Mouse (Mus musculus): ENCODE data around the gene Arhgef5. TPM values are rescaled to one million over a fixed set of nuclear protein-coding genes. Genes with fewer than 3 reads are reported as not detected.

The Arhgef5 gene
- polyA plus RNA-seq, 1 experiment from 2014 or later: 13.2 TPM

- 37% methylated on average over 2 of the region's 2 CpGs for WGBS
- H3K9ac ChIP-seq (replicated peaks; ENCODE audit: low read depth): no peak overlapping the region
- TF ChIP-seq EP300 (IDR thresholded peaks at IDR 0.05): no peak
- TF ChIP-seq CTCF (IDR thresholded peaks at IDR 0.05): no peak
- H3K4me3 ChIP-seq (ENCODE audit: low read depth, low read length): no peak overlapping the region
- no peaks in the 10 kb centered on the region for H3K36me3 ChIP-seq (ENCODE audit: insufficient read depth, low read length)
- no peak overlapping the region for H3K27ac ChIP-seq (ENCODE audit: low read length)
- peaks cover 2% of the 10 kb centered on the region; the same call in 1 of the 2 replicates for H3K4me1 ChIP-seq (ENCODE audit: insufficient read depth, low read depth, low read length)
- H3K27me3 ChIP-seq (replicated peaks; ENCODE audit: insufficient read depth, low read length): no peaks in the 10 kb centered on the region
- H3K9me3 ChIP-seq (ENCODE audit: low read length): no peaks in the 10 kb centered on the region
- H3K4me2 ChIP-seq (replicated peaks; ENCODE audit: low read depth, low read length): no peak overlapping the region
- DNase-seq (ENCODE audit: low spot score) (peak; percentile 37), ATAC-seq (no peak)
Observed at GRCm38 (mm10) chr6:43260756-43261155, 4.6 kb upstream of the Arhgef5 start.

DNA sequence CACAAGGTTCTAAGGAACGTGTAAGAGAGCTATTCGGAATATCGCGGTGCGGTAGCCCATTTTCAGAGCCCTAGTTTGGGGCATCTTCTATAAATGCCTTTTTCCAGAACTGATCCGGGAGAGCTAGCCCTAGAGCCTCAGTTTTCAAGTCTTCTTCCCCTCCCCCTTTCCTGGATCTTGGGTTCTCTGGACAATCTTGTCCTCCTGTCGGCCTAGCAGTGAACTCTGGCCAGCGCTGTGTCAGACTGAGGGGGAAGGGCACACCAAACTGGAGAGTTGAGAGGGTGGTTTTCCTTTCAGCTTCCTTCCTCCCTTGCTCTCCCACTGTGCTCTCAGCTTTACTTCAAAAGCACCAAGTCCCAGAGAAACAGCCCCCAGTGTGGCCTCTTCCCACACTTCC lies 974 bp downstream of the Arhgef5 start:
- no peaks in the 10 kb centered on the region for H3K36me3 ChIP-seq (ENCODE audit: insufficient read depth, low read length)
- no peaks in the 10 kb centered on the region for H3K9me3 ChIP-seq (ENCODE audit: low read length)
- TF ChIP-seq CTCF (IDR thresholded peaks at IDR 0.05) (peak; percentile 53), EP300 (IDR thresholded peaks at IDR 0.05) (no peak)
- peak overlapping the region; percentile 92 for H3K4me3 ChIP-seq (ENCODE audit: low read depth, low read length)
- H3K4me2 ChIP-seq (replicated peaks; ENCODE audit: low read depth, low read length): peak overlapping the region; percentile 81
- H3K27ac ChIP-seq (ENCODE audit: low read length): peak overlapping the region; percentile 91
- peak overlapping the region; percentile 88 for H3K9ac ChIP-seq (replicated peaks; ENCODE audit: low read depth)
- H3K4me1 ChIP-seq (ENCODE audit: insufficient read depth, low read depth, low read length): peaks cover 9% of the 10 kb centered on the region; the same call in 1 of the 2 replicates
- whole genome bisulfite sequencing: 2% methylated on average over 7 of the region's 8 CpGs
- peak; percentile 72 for DNase-seq (ENCODE audit: low spot score)
- peak; percentile 56 for ATAC-seq
- H3K27me3 ChIP-seq (replicated peaks; ENCODE audit: insufficient read depth, low read length): no peaks in the 10 kb centered on the region

DNA sequence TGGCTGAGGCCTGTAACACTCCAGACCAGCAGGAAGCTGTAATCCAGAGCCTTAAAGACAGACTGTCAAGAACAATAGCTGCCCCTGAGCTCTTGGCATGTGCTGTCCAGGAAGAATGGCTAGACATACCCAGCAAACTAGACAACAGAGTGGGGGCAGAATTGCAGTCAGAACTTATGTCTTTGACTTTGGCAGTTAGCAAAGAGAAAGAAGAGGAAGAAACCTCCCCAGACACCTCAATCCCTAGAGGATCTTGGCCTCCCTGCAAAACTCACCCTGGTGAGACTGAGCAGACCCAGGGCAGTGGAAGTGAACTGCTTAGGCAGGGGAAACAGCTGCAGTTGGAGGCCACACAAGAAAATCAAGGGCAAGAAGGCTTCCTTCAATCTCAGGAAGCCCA lies 7.2 kb downstream of the Arhgef5 start:
- TF ChIP-seq CTCF (IDR thresholded peaks at IDR 0.05): no peak
- 0 out of 2 replicates have a peak, but pooled peaks have one; percentile 41 for TF ChIP-seq EP300 (IDR thresholded peaks at IDR 0.05)
- Histone ChIP-seq H3K27me3 (replicated peaks; ENCODE audit: insufficient read depth, low read length) (no peaks in the 10 kb centered on the region), H3K9me3 (ENCODE audit: low read length) (no peaks in the 10 kb centered on the region), H3K4me2 (replicated peaks; ENCODE audit: low read depth, low read length) (no peak overlapping the region), H3K36me3 (ENCODE audit: insufficient read depth, low read length) (peaks cover 19% of the 10 kb centered on the region), H3K27ac (ENCODE audit: low read length) (peak overlapping the region; percentile 71), H3K4me1 (ENCODE audit: insufficient read depth, low read depth, low read length) (peaks cover 3% of the 10 kb centered on the region; the same call in 1 of the 2 replicates), H3K4me3 (ENCODE audit: low read depth, low read length) (no peak overlapping the region), H3K9ac (replicated peaks; ENCODE audit: low read depth) (no peak overlapping the region)
- peak; percentile 63 for DNase-seq (ENCODE audit: low spot score)
- ATAC-seq: peak; percentile 81

- H3K27me3 ChIP-seq (replicated peaks; ENCODE audit: insufficient read depth, low read length): no peaks in the 10 kb centered on the region
- H3K9ac ChIP-seq (replicated peaks; ENCODE audit: low read depth): no peak overlapping the region
- 69% methylated on average over 4 of the region's 4 CpGs for WGBS
- DNase-seq (ENCODE audit: low spot score) (no peak), ATAC-seq (no peak)
- TF ChIP-seq EP300 (IDR thresholded peaks at IDR 0.05): no peak
- no peak for TF ChIP-seq CTCF (IDR thresholded peaks at IDR 0.05)
- no peak overlapping the region for H3K4me2 ChIP-seq (replicated peaks; ENCODE audit: low read depth, low read length)
- no peak overlapping the region for H3K4me3 ChIP-seq (ENCODE audit: low read depth, low read length)
- peaks cover 3% of the 10 kb centered on the region; the same call in 1 of the 2 replicates for H3K4me1 ChIP-seq (ENCODE audit: insufficient read depth, low read depth, low read length)
- 0 out of 2 replicates have a peak overlapping the region, but pooled peaks have one; percentile 71 for H3K27ac ChIP-seq (ENCODE audit: low read length)
- H3K36me3 ChIP-seq (ENCODE audit: insufficient read depth, low read length): peaks cover 21% of the 10 kb centered on the region
- no peaks in the 10 kb centered on the region for H3K9me3 ChIP-seq (ENCODE audit: low read length)
Observed at GRCm38 (mm10) chr6:43274123-43274522, 8.7 kb downstream of the Arhgef5 start.

- Histone ChIP-seq H3K36me3 (ENCODE audit: insufficient read depth, low read length) (peaks cover 43% of the 10 kb centered on the region), H3K4me1 (ENCODE audit: insufficient read depth, low read depth, low read length) (no peaks in the 10 kb centered on the region), H3K27me3 (replicated peaks; ENCODE audit: insufficient read depth, low read length) (no peaks in the 10 kb centered on the region), H3K9me3 (ENCODE audit: low read length) (no peaks in the 10 kb centered on the region), H3K4me2 (replicated peaks; ENCODE audit: low read depth, low read length) (no peak overlapping the region), H3K9ac (replicated peaks; ENCODE audit: low read depth) (no peak overlapping the region), H3K27ac (ENCODE audit: low read length) (no peak overlapping the region), H3K4me3 (ENCODE audit: low read depth, low read length) (no peak overlapping the region)
- DNase-seq (ENCODE audit: low spot score): peak; percentile 71
- ATAC-seq: 0 out of 2 replicates have a peak, but pooled peaks have one; percentile 28
- no peak for TF ChIP-seq EP300 (IDR thresholded peaks at IDR 0.05)
- TF ChIP-seq CTCF (IDR thresholded peaks at IDR 0.05): peak; percentile 74
Observed at GRCm38 (mm10) chr6:43278247-43278646, 12.9 kb downstream of the Arhgef5 start.

GRCm38 (mm10) chr6:43280481-43280880 lies 15.1 kb downstream of the Arhgef5 start:
- peaks cover 47% of the 10 kb centered on the region for H3K36me3 ChIP-seq (ENCODE audit: insufficient read depth, low read length)

GRCm38 (mm10) chr6:43292041-43292440 lies 26.7 kb downstream of the Arhgef5 start:
- no peak overlapping the region for H3K9ac ChIP-seq (replicated peaks; ENCODE audit: low read depth)
- peak; percentile 10 for DNase-seq (ENCODE audit: low spot score)
- no peak overlapping the region for H3K27ac ChIP-seq (ENCODE audit: low read length)
- peaks cover 17% of the 10 kb centered on the region; the same call in 1 of the 2 replicates for H3K36me3 ChIP-seq (ENCODE audit: insufficient read depth, low read length)
- H3K4me3 ChIP-seq (ENCODE audit: low read depth, low read length): no peak overlapping the region
- H3K27me3 ChIP-seq (replicated peaks; ENCODE audit: insufficient read depth, low read length): no peaks in the 10 kb centered on the region
- WGBS: 46% methylated on average over 3 of the region's 3 CpGs
- TF ChIP-seq CTCF (IDR thresholded peaks at IDR 0.05): no peak
- TF ChIP-seq EP300 (IDR thresholded peaks at IDR 0.05): no peak
- H3K4me2 ChIP-seq (replicated peaks; ENCODE audit: low read depth, low read length): no peak overlapping the region
- no peaks in the 10 kb centered on the region for H3K9me3 ChIP-seq (ENCODE audit: low read length)
- ATAC-seq: no peak
- H3K4me1 ChIP-seq (ENCODE audit: insufficient read depth, low read depth, low read length): no peaks in the 10 kb centered on the region

More at GRCm38 (mm10) chr6:43280481-43280880, 15.1 kb downstream of the Arhgef5 start:
- DNase-seq (ENCODE audit: low spot score): no peak
- H3K27ac ChIP-seq (ENCODE audit: low read length): no peak overlapping the region
- no peaks in the 10 kb centered on the region for H3K27me3 ChIP-seq (replicated peaks; ENCODE audit: insufficient read depth, low read length)
- H3K4me3 ChIP-seq (ENCODE audit: low read depth, low read length): no peak overlapping the region
- no peak overlapping the region for H3K9ac ChIP-seq (replicated peaks; ENCODE audit: low read depth)
- no peaks in the 10 kb centered on the region for H3K9me3 ChIP-seq (ENCODE audit: low read length)
- H3K4me1 ChIP-seq (ENCODE audit: insufficient read depth, low read depth, low read length): no peaks in the 10 kb centered on the region
- TF ChIP-seq CTCF (IDR thresholded peaks at IDR 0.05) (no peak), EP300 (IDR thresholded peaks at IDR 0.05) (no peak)
- ATAC-seq: no peak
- no peak overlapping the region for H3K4me2 ChIP-seq (replicated peaks; ENCODE audit: low read depth, low read length)
- 85% methylated on average over 5 of the region's 5 CpGs for WGBS
